Mouse (Mus musculus): ENCODE results near the gene Nek9.

- TF ChIP-seq ZNF384 (IDR thresholded peaks at IDR 0.05; ENCODE audit: low read depth, low read length) (no peak), CHD2 (IDR thresholded peaks at IDR 0.05; ENCODE audit: low read depth, low read length) (no peak), MAFK (IDR thresholded peaks at IDR 0.05; ENCODE audit: insufficient read depth, low read depth, low read length) (no peak), ZC3H11A (IDR thresholded peaks at IDR 0.05; ENCODE audit: borderline replicate concordance, low read depth, low read length) (no peak), HCFC1 (IDR thresholded peaks at IDR 0.05; ENCODE audit: borderline replicate concordance, insufficient read depth, low read length) (no peak)
Observed at GRCm38 (mm10) chr12:85366271-85366670, 27.1 kb upstream of the Nek9 start.

Data from ES-E14 (cell line).